Mouse (Mus musculus): ENCODE measurements around the gene Olfr675. TPM values are rescaled to one million over a fixed set of nuclear protein-coding genes. Genes with fewer than 3 reads are reported as not detected.
"Not testable (repeated sequence)": the region's sequence is repeated elsewhere in the genome, so short reads cannot be mapped to it uniquely, and the experiment has no call there.

Gene Olfr675
- polyA plus RNA-seq (2014; fragmentation: Nextera tagmentation; extraction: Ambion mirVana), result not detected in 2 replicates

DNA sequence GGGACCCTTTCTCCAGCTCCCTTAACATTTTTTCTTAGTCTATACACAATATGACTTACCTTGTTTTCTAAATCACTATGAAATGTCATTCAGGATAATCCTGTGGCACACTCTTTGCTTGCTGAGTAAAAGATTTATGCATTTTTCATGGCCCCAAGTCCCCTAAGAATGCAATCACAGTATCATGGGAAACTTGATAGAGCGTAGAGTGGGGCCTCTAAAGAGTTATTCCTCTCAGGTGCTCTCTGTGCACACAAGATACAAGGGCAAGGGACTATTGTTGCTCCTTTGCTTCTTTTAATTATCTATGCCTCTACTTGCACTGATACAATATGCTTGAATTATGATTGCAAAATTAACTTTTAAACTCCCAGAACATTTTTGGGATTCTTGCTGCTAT, at the start of gene Olfr675:
Olfr675 (minus strand) TSS at position 101 of the 400 bp plus-strand sequence.
- 76% methylated on average over 1 of the region's 1 CpGs for WGBS
- H3K27ac ChIP-seq (replicated peaks; ENCODE audit: low read depth, low read length), result no peak within 1 kb of the TSS
- no peaks in the 10 kb centered on the region for H3K9me3 ChIP-seq (replicated peaks; ENCODE audit: control insufficient read depth, low read length)
- no peak for DNase-seq (ENCODE audit: low spot score)
- no peak within 1 kb of the TSS for H3K9ac ChIP-seq (replicated peaks; ENCODE audit: low read length)
- no peak for ATAC-seq (replicated peaks; ENCODE audit: insufficient number of reproducible peaks, low FRiP score, low TSS enrichment, low read depth)
- H3K36me3 ChIP-seq (replicated peaks; ENCODE audit: control insufficient read depth, insufficient read depth, low read depth, low read length), result no peaks in the 10 kb centered on the region
- no peaks in the 10 kb centered on the region for H3K4me1 ChIP-seq (ENCODE audit: control insufficient read depth, insufficient read depth, low read length)
- no peaks in the 10 kb centered on the region for H3K27me3 ChIP-seq (ENCODE audit: control insufficient read depth, insufficient read depth, low read length)
- H3K4me2 ChIP-seq (ENCODE audit: low read depth, low read length), result no peak within 1 kb of the TSS
- no peak within 1 kb of the TSS for H3K4me3 ChIP-seq (ENCODE audit: low read depth, low read length)

DNA sequence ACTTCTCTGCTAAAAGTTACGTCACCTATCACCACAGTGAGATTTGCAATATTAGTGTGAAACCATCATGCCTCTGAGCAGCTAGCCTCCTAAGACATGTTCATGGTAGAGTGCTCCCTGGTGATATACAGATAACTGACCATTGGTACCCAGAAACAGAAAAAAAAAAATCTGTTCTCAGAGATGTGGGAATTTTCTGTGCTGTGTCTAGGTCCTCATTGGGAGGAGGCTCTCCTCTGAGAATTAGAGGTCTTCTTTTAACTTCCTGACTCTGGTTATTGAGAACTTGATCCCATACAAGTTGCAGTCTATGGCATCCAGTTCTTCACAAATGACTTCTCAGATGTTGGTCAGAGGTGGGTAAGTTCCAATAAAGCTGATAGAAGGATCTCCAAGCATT, 35.9 kb upstream of the Olfr675 start, which contains the start of gene Olfr678:
Olfr678 (plus strand) TSS at position 301 of the 400 bp plus-strand sequence.
- Histone ChIP-seq H3K27me3 (ENCODE audit: control insufficient read depth, insufficient read depth, low read length) (no peaks in the 10 kb centered on the region), H3K27ac (replicated peaks; ENCODE audit: low read depth, low read length) (no peak within 1 kb of the TSS), H3K4me3 (ENCODE audit: low read depth, low read length) (no peak within 1 kb of the TSS), H3K4me2 (ENCODE audit: low read depth, low read length) (no peak within 1 kb of the TSS), H3K9me3 (replicated peaks; ENCODE audit: control insufficient read depth, low read length) (no peaks in the 10 kb centered on the region), H3K36me3 (replicated peaks; ENCODE audit: control insufficient read depth, insufficient read depth, low read depth, low read length) (no peaks in the 10 kb centered on the region), H3K9ac (replicated peaks; ENCODE audit: low read length) (no peak within 1 kb of the TSS), H3K4me1 (ENCODE audit: control insufficient read depth, insufficient read depth, low read length) (no peaks in the 10 kb centered on the region)
- ATAC-seq (replicated peaks; ENCODE audit: insufficient number of reproducible peaks, low FRiP score, low TSS enrichment, low read depth) (no peak), DNase-seq (ENCODE audit: low spot score) (no peak)
- 94% methylated on average over 1 of the region's 1 CpGs for WGBS

DNA sequence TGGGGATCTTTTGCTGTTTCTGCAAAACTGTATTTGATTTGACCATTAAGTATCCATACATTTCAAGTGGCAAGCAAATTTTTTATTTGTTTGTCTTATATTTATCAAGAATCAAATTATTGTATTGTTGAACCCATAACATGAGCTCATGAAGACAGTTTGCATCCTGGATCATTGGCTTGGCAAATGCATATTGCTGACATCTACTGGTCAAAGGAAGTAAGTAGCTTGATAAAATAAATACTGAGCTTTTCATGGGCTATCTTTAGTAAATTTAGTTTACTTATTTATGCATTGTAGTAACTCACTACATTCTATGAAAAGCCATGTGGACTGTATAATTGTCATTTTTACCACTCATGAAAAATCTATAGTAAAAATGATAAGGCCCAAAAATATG, 30.7 kb upstream of the Olfr675 start:
- H3K9ac ChIP-seq (replicated peaks; ENCODE audit: low read length), result no peak overlapping the region
- no peaks in the 10 kb centered on the region for H3K36me3 ChIP-seq (replicated peaks; ENCODE audit: control insufficient read depth, insufficient read depth, low read depth, low read length)
- no peak overlapping the region for H3K4me3 ChIP-seq (ENCODE audit: low read depth, low read length)
- H3K27ac ChIP-seq (replicated peaks; ENCODE audit: low read depth, low read length), result no peak overlapping the region
- ATAC-seq (replicated peaks; ENCODE audit: insufficient number of reproducible peaks, low FRiP score, low TSS enrichment, low read depth), result no peak
- no peaks in the 10 kb centered on the region for H3K9me3 ChIP-seq (replicated peaks; ENCODE audit: control insufficient read depth, low read length)
- H3K4me2 ChIP-seq (ENCODE audit: low read depth, low read length), result no peak overlapping the region
- H3K27me3 ChIP-seq (ENCODE audit: control insufficient read depth, insufficient read depth, low read length), result no peaks in the 10 kb centered on the region
- DNase-seq (ENCODE audit: low spot score), result no peak
- H3K4me1 ChIP-seq (ENCODE audit: control insufficient read depth, insufficient read depth, low read length), result no peaks in the 10 kb centered on the region

DNA sequence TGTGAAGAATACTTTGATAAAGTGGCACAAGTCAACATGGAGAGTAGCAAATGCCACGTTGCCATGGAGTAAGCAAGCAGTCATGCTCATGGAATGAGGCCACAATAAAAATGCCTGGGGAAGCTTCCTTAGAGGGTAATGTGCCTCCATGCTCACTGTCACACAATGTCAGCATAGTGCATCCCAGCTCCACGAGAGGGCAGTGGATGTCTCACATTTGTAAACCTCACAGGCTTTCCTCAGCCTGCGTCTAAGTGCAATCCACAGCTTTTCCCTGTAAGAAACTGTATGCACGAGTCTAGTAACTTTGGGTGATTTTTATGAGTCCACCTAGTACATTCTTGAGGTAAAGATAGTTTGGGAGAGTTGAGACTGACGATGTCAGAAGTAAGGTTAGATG, 5.6 kb upstream of the Olfr675 start:
- H3K27ac ChIP-seq (replicated peaks; ENCODE audit: low read depth, low read length); ATAC-seq (replicated peaks; ENCODE audit: insufficient number of reproducible peaks, low FRiP score, low TSS enrichment, low read depth); H3K4me1 ChIP-seq (ENCODE audit: control insufficient read depth, insufficient read depth, low read length); H3K9me3 ChIP-seq (replicated peaks; ENCODE audit: control insufficient read depth, low read length); H3K9ac ChIP-seq (replicated peaks; ENCODE audit: low read length); DNase-seq (ENCODE audit: low spot score); H3K4me3 ChIP-seq (ENCODE audit: low read depth, low read length); H3K4me2 ChIP-seq (ENCODE audit: low read depth, low read length); H3K36me3 ChIP-seq (replicated peaks; ENCODE audit: control insufficient read depth, insufficient read depth, low read depth, low read length); H3K27me3 ChIP-seq (ENCODE audit: control insufficient read depth, insufficient read depth, low read length): not testable (repeated sequence)
- WGBS, result 65% methylated on average over 5 of the region's 5 CpGs

DNA sequence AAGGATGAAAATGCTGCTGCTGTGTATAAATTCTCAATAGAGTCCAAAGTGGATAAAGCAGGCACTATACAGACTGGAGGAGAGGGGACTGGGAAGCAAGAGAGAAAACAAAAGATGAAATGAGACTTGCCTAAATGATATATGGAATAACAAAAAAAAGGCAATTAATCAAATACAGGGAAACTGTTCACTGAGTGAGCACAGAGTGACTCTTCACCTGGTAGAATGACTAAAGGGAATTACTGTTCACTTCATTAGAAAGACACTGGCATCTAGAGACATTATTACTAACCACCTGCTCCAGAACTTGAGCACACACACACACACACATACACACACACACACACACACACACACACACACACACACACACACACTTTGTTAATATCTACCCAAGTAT, 4.1 kb upstream of the Olfr675 start, which contains the start of gene Olfr676:
Olfr676 (plus strand) TSS at position 301 of the 400 bp plus-strand sequence.
- no peak within 1 kb of the TSS for H3K27ac ChIP-seq (replicated peaks; ENCODE audit: low read depth, low read length)
- no peaks in the 10 kb centered on the region for H3K9me3 ChIP-seq (replicated peaks; ENCODE audit: control insufficient read depth, low read length)
- no peaks in the 10 kb centered on the region for H3K27me3 ChIP-seq (ENCODE audit: control insufficient read depth, insufficient read depth, low read length)
- DNase-seq (ENCODE audit: low spot score) (no peak), ATAC-seq (replicated peaks; ENCODE audit: insufficient number of reproducible peaks, low FRiP score, low TSS enrichment, low read depth) (no peak)
- H3K4me2 ChIP-seq (ENCODE audit: low read depth, low read length), result no peak within 1 kb of the TSS
- H3K4me3 ChIP-seq (ENCODE audit: low read depth, low read length), result no peak within 1 kb of the TSS
- H3K36me3 ChIP-seq (replicated peaks; ENCODE audit: control insufficient read depth, insufficient read depth, low read depth, low read length), result no peaks in the 10 kb centered on the region
- H3K9ac ChIP-seq (replicated peaks; ENCODE audit: low read length), result no peak within 1 kb of the TSS
- H3K4me1 ChIP-seq (ENCODE audit: control insufficient read depth, insufficient read depth, low read length), result no peaks in the 10 kb centered on the region

DNA sequence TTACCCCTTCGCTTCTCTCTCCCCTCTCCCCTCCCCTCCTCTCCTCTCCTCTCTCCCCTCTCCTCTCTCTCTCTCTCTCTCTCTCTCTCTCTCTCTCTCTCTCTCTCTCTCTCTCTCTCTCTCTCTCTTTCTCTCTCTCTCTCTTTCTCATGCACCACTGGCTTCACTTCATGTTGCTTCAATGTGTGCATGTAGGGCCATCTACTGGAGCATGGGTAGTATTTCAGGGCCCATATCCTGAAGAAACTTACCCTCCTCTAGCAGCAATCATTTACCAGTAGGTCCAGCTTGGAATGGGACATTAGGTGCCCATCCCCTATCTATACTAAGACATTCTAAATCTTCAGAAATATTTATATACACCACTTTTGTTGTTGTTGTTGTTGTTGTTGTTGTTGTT, 5.7 kb downstream of the Olfr675 start:
- no peak overlapping the region for H3K4me3 ChIP-seq (ENCODE audit: low read depth, low read length)
- no peaks in the 10 kb centered on the region for H3K27me3 ChIP-seq (ENCODE audit: control insufficient read depth, insufficient read depth, low read length)
- no peak overlapping the region for H3K4me2 ChIP-seq (ENCODE audit: low read depth, low read length)
- DNase-seq (ENCODE audit: low spot score) (no peak), ATAC-seq (replicated peaks; ENCODE audit: insufficient number of reproducible peaks, low FRiP score, low TSS enrichment, low read depth) (no peak)
- no peaks in the 10 kb centered on the region for H3K9me3 ChIP-seq (replicated peaks; ENCODE audit: control insufficient read depth, low read length)
- no peak overlapping the region for H3K9ac ChIP-seq (replicated peaks; ENCODE audit: low read length)
- no peaks in the 10 kb centered on the region for H3K4me1 ChIP-seq (ENCODE audit: control insufficient read depth, insufficient read depth, low read length)
- no peak overlapping the region for H3K27ac ChIP-seq (replicated peaks; ENCODE audit: low read depth, low read length)
- no peaks in the 10 kb centered on the region for H3K36me3 ChIP-seq (replicated peaks; ENCODE audit: control insufficient read depth, insufficient read depth, low read depth, low read length)
- WGBS, result 67% methylated on average over 1 of the region's 1 CpGs

- Histone ChIP-seq H3K9ac (replicated peaks; ENCODE audit: low read length) (no peak within 1 kb of the TSS), H3K4me1 (ENCODE audit: control insufficient read depth, insufficient read depth, low read length) (no peaks in the 10 kb centered on the region), H3K4me3 (ENCODE audit: low read depth, low read length) (no peak within 1 kb of the TSS), H3K4me2 (ENCODE audit: low read depth, low read length) (no peak within 1 kb of the TSS), H3K9me3 (replicated peaks; ENCODE audit: control insufficient read depth, low read length) (no peaks in the 10 kb centered on the region), H3K27ac (replicated peaks; ENCODE audit: low read depth, low read length) (no peak within 1 kb of the TSS), H3K27me3 (ENCODE audit: control insufficient read depth, insufficient read depth, low read length) (no peaks in the 10 kb centered on the region), H3K36me3 (replicated peaks; ENCODE audit: control insufficient read depth, insufficient read depth, low read depth, low read length) (no peaks in the 10 kb centered on the region)
- ATAC-seq (replicated peaks; ENCODE audit: insufficient number of reproducible peaks, low FRiP score, low TSS enrichment, low read depth) (no peak), DNase-seq (ENCODE audit: low spot score) (no peak)
Observed at GRCm38 (mm10) chr7:105001929-105002328, 26.3 kb downstream of the Olfr675 start, which contains the start of gene Olfr672. Olfr672 (minus strand) TSS chr7:105002029.

GRCm38 (mm10) chr7:104979026-104979425, 49.2 kb downstream of the Olfr675 start, which contains the start of gene Olfr671:
Olfr671 (minus strand) TSS chr7:104979126.
- no peak for ATAC-seq (replicated peaks; ENCODE audit: insufficient number of reproducible peaks, low FRiP score, low TSS enrichment, low read depth)
- H3K9me3 ChIP-seq (replicated peaks; ENCODE audit: control insufficient read depth, low read length), result no peaks in the 10 kb centered on the region
- H3K36me3 ChIP-seq (replicated peaks; ENCODE audit: control insufficient read depth, insufficient read depth, low read depth, low read length), result no peaks in the 10 kb centered on the region
- H3K4me1 ChIP-seq (ENCODE audit: control insufficient read depth, insufficient read depth, low read length), result no peaks in the 10 kb centered on the region
- no peak within 1 kb of the TSS for H3K4me3 ChIP-seq (ENCODE audit: low read depth, low read length)
- no peak within 1 kb of the TSS for H3K27ac ChIP-seq (replicated peaks; ENCODE audit: low read depth, low read length)
- H3K9ac ChIP-seq (replicated peaks; ENCODE audit: low read length), result no peak within 1 kb of the TSS
- no peak for DNase-seq (ENCODE audit: low spot score)
- no peak within 1 kb of the TSS for H3K4me2 ChIP-seq (ENCODE audit: low read depth, low read length)
- WGBS, result 75% methylated on average over 1 of the region's 1 CpGs
- no peaks in the 10 kb centered on the region for H3K27me3 ChIP-seq (ENCODE audit: control insufficient read depth, insufficient read depth, low read length)

All from embryonic facial prominence, embryonic 11.5 days (tissue).